Mouse (Mus musculus): ENCODE results near the gene H2-K1. TPM values are rescaled to one million over a fixed set of nuclear protein-coding genes. Genes with fewer than 3 reads are reported as not detected.
"Not testable (repeated sequence)": the region's sequence is repeated elsewhere in the genome, so short reads cannot be mapped to it uniquely, and the experiment has no call there.

The H2-K1 gene
- polyA plus RNA-seq, 1 experiment from 2014 or later, result 137 TPM

DNA sequence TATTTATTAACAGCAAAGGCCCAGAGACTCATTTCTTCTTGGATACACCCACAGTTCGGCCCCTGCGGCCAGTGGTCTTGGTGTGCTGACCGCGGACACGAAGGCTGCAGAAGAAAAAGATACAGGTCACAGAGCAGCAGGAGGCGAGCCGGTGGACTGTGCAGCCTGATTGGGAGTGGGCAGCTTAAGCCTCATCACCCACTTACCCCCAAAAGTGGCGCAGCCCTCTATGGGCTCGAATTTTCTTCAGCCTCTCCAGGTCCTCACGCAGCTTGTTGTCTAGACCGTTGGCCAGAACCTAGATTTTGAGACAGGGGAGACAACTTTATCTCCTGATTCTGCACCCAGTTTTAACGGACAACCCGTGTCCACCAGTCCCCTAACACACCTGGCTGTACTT, 48.1 kb downstream of the H2-K1 start:
- H3K27ac ChIP-seq (ENCODE audit: low read depth); H3K27me3 ChIP-seq (replicated peaks; ENCODE audit: control insufficient read depth, insufficient read depth, low read length); DNase-seq (ENCODE audit: low spot score); ATAC-seq (replicated peaks; ENCODE audit: low FRiP score, low TSS enrichment, low read depth); H3K9ac ChIP-seq (ENCODE audit: low read length); H3K9me3 ChIP-seq (ENCODE audit: control insufficient read depth, low read length): not testable (repeated sequence)
- WGBS, result 82% methylated on average over 13 of the region's 13 CpGs
- H3K4me2 ChIP-seq (ENCODE audit: low read length), result peak overlapping the region; percentile 82
- H3K4me1 ChIP-seq (replicated peaks; ENCODE audit: control insufficient read depth, insufficient read depth, low read length), result peaks cover 48% of the 10 kb centered on the region
- H3K4me3 ChIP-seq (ENCODE audit: low read depth, low read length), result peak overlapping the region; percentile 45
- peaks cover 50% of the 10 kb centered on the region for H3K36me3 ChIP-seq (ENCODE audit: control insufficient read depth, insufficient read depth, low read length)

DNA sequence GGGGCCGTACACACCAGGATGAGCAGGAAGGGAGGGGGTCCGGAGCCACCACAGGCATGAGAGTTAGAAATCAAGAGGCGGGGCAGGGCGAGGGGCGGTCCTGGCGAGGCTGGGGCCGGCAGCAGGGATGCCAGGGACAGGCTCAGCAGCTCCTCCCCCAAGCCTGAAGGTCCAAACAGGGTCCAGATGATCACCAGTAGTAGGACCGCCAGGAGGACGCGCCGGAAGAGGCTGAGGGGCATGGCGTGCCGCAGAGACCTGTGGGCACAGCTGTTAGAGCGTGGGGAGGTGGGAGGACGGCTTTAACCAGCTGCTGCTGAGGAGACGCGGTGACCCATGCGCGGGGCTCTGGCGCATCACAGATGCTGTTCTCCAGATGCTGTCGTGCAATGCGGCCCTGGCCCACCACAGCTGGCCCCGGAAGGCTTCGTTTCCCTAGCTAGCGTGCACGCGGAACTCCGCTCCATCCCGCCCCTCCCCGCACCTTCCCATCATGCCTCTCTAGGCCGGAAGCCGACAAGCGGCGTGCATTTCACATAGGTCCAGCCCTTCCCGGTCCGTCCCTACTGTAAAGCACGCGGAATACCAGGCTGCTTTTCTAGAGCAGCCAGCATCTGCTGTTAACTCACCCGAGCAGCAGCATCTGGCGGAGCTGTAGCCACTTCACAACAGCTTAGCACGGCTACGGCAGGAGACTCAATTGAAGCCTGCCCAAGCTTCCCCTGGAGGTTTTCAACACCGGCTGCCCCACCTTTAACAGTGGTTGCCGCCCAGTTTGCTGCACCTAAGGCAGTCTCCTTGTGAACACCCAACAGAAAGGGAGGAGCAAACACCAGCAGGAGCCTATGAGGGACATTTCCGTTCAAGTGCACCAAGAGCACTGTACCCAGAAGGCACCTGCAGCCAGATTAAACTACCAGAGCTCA, 48.9 kb downstream of the H2-K1 start, which contains the start of gene B3galt4:
TSS of gene B3galt4 (minus strand) at position 468 of the 926 bp plus-strand sequence.
- Histone ChIP-seq H3K4me1 (replicated peaks; ENCODE audit: control insufficient read depth, insufficient read depth, low read length) (peaks cover 42% of the 10 kb centered on the region), H3K9ac (ENCODE audit: low read length) (peak within 1 kb of the TSS; percentile 55), H3K27ac (ENCODE audit: low read depth) (peak within 1 kb of the TSS; percentile 92), H3K27me3 (replicated peaks; ENCODE audit: control insufficient read depth, insufficient read depth, low read length) (no peaks in the 10 kb centered on the region), H3K4me2 (ENCODE audit: low read length) (peak within 1 kb of the TSS; percentile 82), H3K36me3 (ENCODE audit: control insufficient read depth, insufficient read depth, low read length) (peaks cover 56% of the 10 kb centered on the region), H3K9me3 (ENCODE audit: control insufficient read depth, low read length) (no peaks in the 10 kb centered on the region), H3K4me3 (ENCODE audit: low read depth, low read length) (peak within 1 kb of the TSS; percentile 45)
- under 1% methylated on average over 45 of the region's 45 CpGs for WGBS
- DNase-seq (ENCODE audit: low spot score), result peak; percentile 91
- peak; percentile 75 for ATAC-seq (replicated peaks; ENCODE audit: low FRiP score, low TSS enrichment, low read depth)

- H3K4me1 ChIP-seq (replicated peaks; ENCODE audit: control insufficient read depth, insufficient read depth, low read length), result peaks cover 41% of the 10 kb centered on the region
- no peaks in the 10 kb centered on the region for H3K27me3 ChIP-seq (replicated peaks; ENCODE audit: control insufficient read depth, insufficient read depth, low read length)
- peak overlapping the region; percentile 82 for H3K4me2 ChIP-seq (ENCODE audit: low read length)
- 78% methylated on average over 10 of the region's 10 CpGs for WGBS
- H3K4me3 ChIP-seq (ENCODE audit: low read depth, low read length), result peak overlapping the region; percentile 45; the same call in 1 of the 2 replicates
- no peak overlapping the region for H3K9ac ChIP-seq (ENCODE audit: low read length)
- no peaks in the 10 kb centered on the region for H3K9me3 ChIP-seq (ENCODE audit: control insufficient read depth, low read length)
- ATAC-seq (replicated peaks; ENCODE audit: low FRiP score, low TSS enrichment, low read depth) (no peak; the same call in 1 of the 2 replicates), DNase-seq (ENCODE audit: low spot score) (no peak)
- H3K27ac ChIP-seq (ENCODE audit: low read depth), result no peak overlapping the region
- peaks cover 66% of the 10 kb centered on the region for H3K36me3 ChIP-seq (ENCODE audit: control insufficient read depth, insufficient read depth, low read length)
Observed at GRCm38 (mm10) chr17:33950131-33950625, 50.0 kb downstream of the H2-K1 start.

GRCm38 (mm10) chr17:33948905-33949537, 51.1 kb downstream of the H2-K1 start:
- WGBS, result 80% methylated on average over 19 of the region's 19 CpGs
- ATAC-seq (replicated peaks; ENCODE audit: low FRiP score, low TSS enrichment, low read depth), result no peak
- no peak overlapping the region for H3K27ac ChIP-seq (ENCODE audit: low read depth)

DNA sequence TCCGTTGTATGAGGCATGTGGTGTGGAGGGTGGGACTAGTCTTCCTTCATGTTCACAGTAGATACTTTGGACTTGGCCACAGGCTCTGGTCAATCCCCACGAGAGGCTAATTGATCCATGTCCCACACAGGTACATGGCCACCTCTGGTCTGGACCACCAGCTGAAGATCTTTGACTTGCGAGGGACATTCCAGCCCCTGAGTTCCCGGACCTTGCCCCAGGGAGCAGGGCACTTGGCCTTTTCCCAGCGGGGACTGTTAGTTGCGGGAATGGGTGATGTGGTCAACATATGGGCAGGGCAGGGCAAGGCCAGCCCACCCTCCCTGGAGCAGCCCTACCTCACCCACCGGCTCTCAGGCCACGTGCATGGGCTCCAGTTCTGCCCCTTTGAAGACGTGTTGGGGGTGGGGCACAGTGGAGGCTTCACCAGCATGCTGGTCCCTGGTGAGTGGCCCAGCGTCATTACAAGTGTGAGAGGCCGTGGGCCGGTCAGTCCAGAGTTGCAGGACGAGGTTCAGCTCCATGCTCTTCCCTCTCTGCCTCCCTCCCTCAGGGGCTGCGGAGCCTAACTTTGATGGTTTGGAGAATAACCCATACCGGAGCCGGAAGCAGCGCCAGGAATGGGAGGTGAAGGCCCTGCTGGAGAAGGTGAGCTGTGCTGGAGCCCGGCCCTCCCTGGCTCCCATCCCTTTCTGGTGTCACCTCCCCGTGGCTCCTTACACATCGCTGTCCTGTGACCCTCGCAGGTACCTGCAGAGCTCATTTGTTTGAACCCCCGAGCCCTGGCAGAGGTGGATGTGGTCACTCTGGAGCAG, 51.9 kb downstream of the H2-K1 start:
- Histone ChIP-seq H3K4me2 (ENCODE audit: low read length) (no peak overlapping the region), H3K9me3 (ENCODE audit: control insufficient read depth, low read length) (no peaks in the 10 kb centered on the region), H3K9ac (ENCODE audit: low read length) (no peak overlapping the region), H3K36me3 (ENCODE audit: control insufficient read depth, insufficient read depth, low read length) (peaks cover 71% of the 10 kb centered on the region), H3K4me3 (ENCODE audit: low read depth, low read length) (no peak overlapping the region), H3K27me3 (replicated peaks; ENCODE audit: control insufficient read depth, insufficient read depth, low read length) (no peaks in the 10 kb centered on the region), H3K27ac (ENCODE audit: low read depth) (no peak overlapping the region), H3K4me1 (replicated peaks; ENCODE audit: control insufficient read depth, insufficient read depth, low read length) (peaks cover 27% of the 10 kb centered on the region)
- 84% methylated on average over 22 of the region's 22 CpGs for WGBS
- DNase-seq (ENCODE audit: low spot score) (no peak), ATAC-seq (replicated peaks; ENCODE audit: low FRiP score, low TSS enrichment, low read depth) (no peak)

More at GRCm38 (mm10) chr17:33948905-33949537, 51.1 kb downstream of the H2-K1 start:
- Histone ChIP-seq H3K36me3 (ENCODE audit: control insufficient read depth, insufficient read depth, low read length) (peaks cover 71% of the 10 kb centered on the region), H3K27me3 (replicated peaks; ENCODE audit: control insufficient read depth, insufficient read depth, low read length) (no peaks in the 10 kb centered on the region), H3K9ac (ENCODE audit: low read length) (no peak overlapping the region), H3K9me3 (ENCODE audit: control insufficient read depth, low read length) (no peaks in the 10 kb centered on the region), H3K4me2 (ENCODE audit: low read length) (no peak overlapping the region), H3K4me1 (replicated peaks; ENCODE audit: control insufficient read depth, insufficient read depth, low read length) (peaks cover 34% of the 10 kb centered on the region), H3K4me3 (ENCODE audit: low read depth, low read length) (no peak overlapping the region)
- no peak for DNase-seq (ENCODE audit: low spot score)

DNA sequence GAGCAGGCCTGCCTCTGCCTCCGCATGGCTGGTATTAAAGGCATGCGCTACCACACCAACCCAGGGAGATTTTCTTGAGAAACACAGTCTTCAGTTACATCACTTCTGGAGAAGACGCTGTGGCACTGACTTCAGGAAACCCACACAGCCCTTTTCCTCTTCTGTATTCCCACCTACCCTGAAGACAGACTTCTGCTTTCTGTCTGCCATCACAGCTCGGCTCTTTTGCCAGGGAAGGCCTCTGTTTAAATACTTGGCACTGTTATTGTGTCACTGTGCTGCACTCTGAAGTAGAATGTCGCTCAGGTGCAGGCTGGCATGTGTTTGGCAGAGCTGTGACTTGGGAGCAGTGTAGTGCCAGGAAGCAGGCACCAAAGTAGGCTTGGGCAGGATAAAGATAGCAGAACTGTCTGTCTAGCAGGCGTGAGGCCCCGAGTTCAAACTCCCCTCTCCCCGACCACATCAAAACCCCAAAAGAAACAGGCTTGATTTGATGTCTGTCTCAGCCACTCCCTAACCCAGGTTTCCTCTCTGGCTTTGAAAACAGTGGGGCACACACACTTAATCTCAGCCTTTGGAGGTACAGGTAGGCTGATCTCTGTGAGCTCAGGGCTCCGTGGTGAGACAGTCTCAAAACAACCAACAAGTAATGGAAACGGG, 52.6 kb downstream of the H2-K1 start:
- Histone ChIP-seq H3K27me3 (replicated peaks; ENCODE audit: control insufficient read depth, insufficient read depth, low read length) (no peaks in the 10 kb centered on the region), H3K4me2 (ENCODE audit: low read length) (no peak overlapping the region), H3K4me3 (ENCODE audit: low read depth, low read length) (no peak overlapping the region), H3K4me1 (replicated peaks; ENCODE audit: control insufficient read depth, insufficient read depth, low read length) (peaks cover 20% of the 10 kb centered on the region), H3K9me3 (ENCODE audit: control insufficient read depth, low read length) (no peaks in the 10 kb centered on the region), H3K36me3 (ENCODE audit: control insufficient read depth, insufficient read depth, low read length) (peaks cover 69% of the 10 kb centered on the region), H3K27ac (ENCODE audit: low read depth) (no peak overlapping the region), H3K9ac (ENCODE audit: low read length) (no peak overlapping the region)
- DNase-seq (ENCODE audit: low spot score) (no peak), ATAC-seq (replicated peaks; ENCODE audit: low FRiP score, low TSS enrichment, low read depth) (no peak)
- 89% methylated on average over 10 of the region's 10 CpGs for WGBS

All from intestine, embryonic 14.5 days (tissue).